Mouse (Mus musculus): Measurements from ENCODE around the gene Zfp827.

Zfp827 gene

GRCm38 (mm10) chr8:79065924-79066323, 37.7 kb downstream of the Zfp827 start:
- no peak for DNase-seq

GRCm38 (mm10) chr8:79067812-79068630, 39.8 kb downstream of the Zfp827 start:
- DNase-seq = no peak

- no peak for DNase-seq
Measured at GRCm38 (mm10) chr8:79073311-79073710, 45.1 kb downstream of the Zfp827 start.

GRCm38 (mm10) chr8:79074986-79075385, 46.7 kb downstream of the Zfp827 start:
- no peak for DNase-seq

GRCm38 (mm10) chr8:79077256-79077655, 49.0 kb downstream of the Zfp827 start:
- DNase-seq = no peak

- DNase-seq = no peak
Measured at GRCm38 (mm10) chr8:79078556-79079195, 50.4 kb downstream of the Zfp827 start.

- no peak for DNase-seq
Measured at GRCm38 (mm10) chr8:79079196-79079561, 50.9 kb downstream of the Zfp827 start.

- DNase-seq = peak in 1 of 2 experiments; percentile 38
Measured at GRCm38 (mm10) chr8:79080096-79080739, 52.0 kb downstream of the Zfp827 start.

- DNase-seq = no peak
Measured at GRCm38 (mm10) chr8:79081333-79081732, 53.1 kb downstream of the Zfp827 start.

- no peak for DNase-seq
Measured at GRCm38 (mm10) chr8:79081955-79082354, 53.7 kb downstream of the Zfp827 start.

GRCm38 (mm10) chr8:79083461-79084358, 55.5 kb downstream of the Zfp827 start:
- peak; percentile 77 to 80 for DNase-seq

GRCm38 (mm10) chr8:79084359-79084820, 56.2 kb downstream of the Zfp827 start:
- DNase-seq = no peak

GRCm38 (mm10) chr8:79094422-79094821, 66.2 kb downstream of the Zfp827 start:
- no peak for DNase-seq

GRCm38 (mm10) chr8:79095162-79095561, 66.9 kb downstream of the Zfp827 start:
- no peak for DNase-seq

- DNase-seq = peak in 1 of 2 experiments; percentile 31
Measured at GRCm38 (mm10) chr8:79096970-79097369, 68.7 kb downstream of the Zfp827 start.

GRCm38 (mm10) chr8:79102707-79103106, 74.5 kb downstream of the Zfp827 start:
- no peak for DNase-seq

- no peak for DNase-seq
Measured at GRCm38 (mm10) chr8:79103185-79103878, 75.1 kb downstream of the Zfp827 start.

- DNase-seq = peak in 1 of 2 experiments; percentile 23
Measured at GRCm38 (mm10) chr8:79103923-79104580, 75.8 kb downstream of the Zfp827 start.

- peak in 1 of 2 experiments; percentile 19 for DNase-seq
Measured at GRCm38 (mm10) chr8:79104634-79105033, 76.4 kb downstream of the Zfp827 start.

- no peak for DNase-seq
Measured at GRCm38 (mm10) chr8:79105186-79105585, 76.9 kb downstream of the Zfp827 start.

- DNase-seq = no peak
Measured at GRCm38 (mm10) chr8:79111461-79111860, 83.2 kb downstream of the Zfp827 start.
